Mouse (Mus musculus): ENCODE data around the gene Rnf186. TPM values are rescaled to one million over a fixed set of nuclear protein-coding genes. Genes with fewer than 3 reads are reported as not detected.
A peak's percentile ranks its signal among the peaks of the same experiment; 100 is the strongest.

The Rnf186 gene
- total RNA-seq (2017) = not detected in 2 replicates

- no peak for ATAC-seq (replicated peaks; ENCODE audit: low read depth, poor library complexity, severe bottlenecking)
Measured at GRCm38 (mm10) chr4:138966866-138967265, at the start of gene Rnf186. TSS of gene Rnf186 (plus strand) at chr4:138967112.

- no peak for ATAC-seq (replicated peaks; ENCODE audit: low read depth, poor library complexity, severe bottlenecking)
Measured at GRCm38 (mm10) chr4:138917282-138917681, 49.6 kb upstream of the Rnf186 start.

- no peak; the same call in 1 of the 2 replicates for ATAC-seq (replicated peaks; ENCODE audit: low read depth, poor library complexity, severe bottlenecking)
Measured at GRCm38 (mm10) chr4:138921254-138922130, 45.4 kb upstream of the Rnf186 start.

GRCm38 (mm10) chr4:138922131-138922459, 44.8 kb upstream of the Rnf186 start:
- peak; percentile 99 for ATAC-seq (replicated peaks; ENCODE audit: low read depth, poor library complexity, severe bottlenecking)

- no peak for ATAC-seq (replicated peaks; ENCODE audit: low read depth, poor library complexity, severe bottlenecking)
Measured at GRCm38 (mm10) chr4:138925561-138925960, 41.4 kb upstream of the Rnf186 start.

- ATAC-seq (replicated peaks; ENCODE audit: low read depth, poor library complexity, severe bottlenecking) = no peak
Measured at GRCm38 (mm10) chr4:138933862-138934261, 33.0 kb upstream of the Rnf186 start.

GRCm38 (mm10) chr4:138934456-138935145, 32.3 kb upstream of the Rnf186 start:
- no peak for ATAC-seq (replicated peaks; ENCODE audit: low read depth, poor library complexity, severe bottlenecking)

GRCm38 (mm10) chr4:138938495-138939269, 28.2 kb upstream of the Rnf186 start:
- ATAC-seq (replicated peaks; ENCODE audit: low read depth, poor library complexity, severe bottlenecking) = no peak

- no peak for ATAC-seq (replicated peaks; ENCODE audit: low read depth, poor library complexity, severe bottlenecking)
Measured at GRCm38 (mm10) chr4:138939481-138939880, 27.4 kb upstream of the Rnf186 start.

- ATAC-seq (replicated peaks; ENCODE audit: low read depth, poor library complexity, severe bottlenecking) = no peak
Measured at GRCm38 (mm10) chr4:138941401-138941800, 25.5 kb upstream of the Rnf186 start.

GRCm38 (mm10) chr4:138941966-138942365, 24.9 kb upstream of the Rnf186 start:
- ATAC-seq (replicated peaks; ENCODE audit: low read depth, poor library complexity, severe bottlenecking) = no peak

- peak; percentile 100 for ATAC-seq (replicated peaks; ENCODE audit: low read depth, poor library complexity, severe bottlenecking)
Measured at GRCm38 (mm10) chr4:138943730-138944129, 23.2 kb upstream of the Rnf186 start.

- ATAC-seq (replicated peaks; ENCODE audit: low read depth, poor library complexity, severe bottlenecking) = no peak
Measured at GRCm38 (mm10) chr4:138948257-138948656, 18.7 kb upstream of the Rnf186 start.

GRCm38 (mm10) chr4:138958612-138959011, 8.3 kb upstream of the Rnf186 start:
- no peak for ATAC-seq (replicated peaks; ENCODE audit: low read depth, poor library complexity, severe bottlenecking)

GRCm38 (mm10) chr4:138959120-138959519, 7.8 kb upstream of the Rnf186 start:
- no peak for ATAC-seq (replicated peaks; ENCODE audit: low read depth, poor library complexity, severe bottlenecking)

- 0 out of 2 replicates have a peak, but pooled peaks have one; percentile 11 for ATAC-seq (replicated peaks; ENCODE audit: low read depth, poor library complexity, severe bottlenecking)
Measured at GRCm38 (mm10) chr4:138959926-138960325, 7.0 kb upstream of the Rnf186 start.

- ATAC-seq (replicated peaks; ENCODE audit: low read depth, poor library complexity, severe bottlenecking) = 0 out of 2 replicates have a peak, but pooled peaks have one; percentile 32
Measured at GRCm38 (mm10) chr4:138962719-138963118, 4.2 kb upstream of the Rnf186 start.

- no peak for ATAC-seq (replicated peaks; ENCODE audit: low read depth, poor library complexity, severe bottlenecking)
Measured at GRCm38 (mm10) chr4:138965871-138966270, 1.0 kb upstream of the Rnf186 start.

GRCm38 (mm10) chr4:138967485-138967884, 573 bp downstream of the Rnf186 start:
- ATAC-seq (replicated peaks; ENCODE audit: low read depth, poor library complexity, severe bottlenecking) = no peak

GRCm38 (mm10) chr4:138968772-138969556, 2.1 kb downstream of the Rnf186 start:
- no peak for ATAC-seq (replicated peaks; ENCODE audit: low read depth, poor library complexity, severe bottlenecking)
